Mouse (Mus musculus) bone marrow macrophage, adult 2 months (primary cell): Measurements from ENCODE around the gene Olfr576. TPM values are rescaled to one million over a fixed set of nuclear protein-coding genes. Genes with fewer than 3 reads are reported as not detected.

Source experiments
- H3K27ac ChIP-seq: 2 replicates; pipeline ENCODE4 v1.5.1; 2012; ENCODE audit warnings: low read depth, low read length; ENCODE audit not compliant: insufficient read depth
- H3K4me1 ChIP-seq: 2 replicates; pipeline ENCODE4 v1.6.1; 2012; ENCODE audit warnings: low read length; ENCODE audit not compliant: control insufficient read depth, insufficient read depth
- H3K4me3 ChIP-seq: 2 replicates; pipeline ENCODE4 v1.5.1; 2012; ENCODE audit warnings: mild to moderate bottlenecking, low read length, moderate library complexity; ENCODE audit not compliant: insufficient read depth
- CTCF ChIP-seq: IDR thresholded peaks from 2 replicates; pipeline ENCODE4 v1.5.1; 2012; ENCODE audit warnings: low read depth, mild to moderate bottlenecking, low read length, moderate library complexity
- POLR2A ChIP-seq: IDR thresholded peaks from 2 replicates; pipeline ENCODE4 v1.6.1; 2012; ENCODE audit warnings: mild to moderate bottlenecking, low read depth, low read length, borderline replicate concordance
- polyA plus RNA-seq: library from polyadenylated mRNA; stranded (reverse); fragments of >200 nt; gene quantifications from 2 replicates; pipeline ENCODE4 v1.2.4, GENCODE M21; 2012; ENCODE audit not compliant: missing spikeins, insufficient read depth, insufficient read length

Olfr576 gene
- not detected in 2 replicates for polyA plus RNA-seq

DNA sequence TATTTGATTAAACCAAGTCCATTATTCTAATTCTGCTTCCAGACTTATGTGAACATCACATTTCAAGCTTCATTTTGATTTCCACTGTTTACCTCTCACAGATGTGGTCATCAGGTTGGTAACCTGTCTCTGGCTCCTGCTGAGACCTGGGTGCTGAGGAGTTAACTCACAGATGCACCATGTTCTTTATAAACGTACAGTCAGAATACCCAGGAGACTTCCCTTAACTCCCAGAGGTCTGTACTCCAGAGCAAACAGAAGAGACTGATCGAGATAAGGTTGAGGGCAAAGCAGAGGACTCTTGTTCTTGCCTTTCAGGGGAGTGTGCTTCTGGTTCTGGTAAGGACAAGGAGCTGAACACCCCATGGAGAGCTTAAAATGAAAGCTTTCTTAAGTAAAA lies at the start of gene Olfr576:
Olfr576 (plus strand) TSS at position 301 of the 400 bp plus-strand sequence.
- H3K4me3 ChIP-seq: no peak within 1 kb of the TSS
- no peaks in the 10 kb centered on the region for H3K4me1 ChIP-seq
- H3K27ac ChIP-seq: no peak within 1 kb of the TSS
- TF ChIP-seq CTCF: no peak
- no peak for TF ChIP-seq POLR2A

DNA sequence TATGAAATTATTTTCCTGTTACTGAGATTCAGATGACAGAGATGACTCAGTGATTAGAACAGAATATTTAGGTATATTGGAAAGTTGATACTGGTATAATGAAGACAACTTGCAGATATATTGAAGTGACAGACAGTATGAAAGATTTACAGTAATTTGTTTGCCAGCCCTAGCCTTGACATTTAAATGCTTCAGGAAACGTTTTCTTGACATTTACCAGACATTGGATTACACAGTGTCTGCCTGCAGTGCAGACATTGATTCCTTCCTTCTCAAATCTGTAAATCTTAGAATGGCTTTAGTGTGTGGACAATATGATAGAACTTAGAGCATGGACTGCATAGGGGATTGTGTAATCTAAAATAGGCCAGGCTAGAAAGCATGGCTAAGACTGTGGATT lies 47.2 kb upstream of the Olfr576 start:
- Histone ChIP-seq H3K4me3 (no peak overlapping the region), H3K27ac (no peak overlapping the region), H3K4me1 (no peaks in the 10 kb centered on the region)
- no peak for TF ChIP-seq CTCF
- TF ChIP-seq POLR2A: no peak

DNA sequence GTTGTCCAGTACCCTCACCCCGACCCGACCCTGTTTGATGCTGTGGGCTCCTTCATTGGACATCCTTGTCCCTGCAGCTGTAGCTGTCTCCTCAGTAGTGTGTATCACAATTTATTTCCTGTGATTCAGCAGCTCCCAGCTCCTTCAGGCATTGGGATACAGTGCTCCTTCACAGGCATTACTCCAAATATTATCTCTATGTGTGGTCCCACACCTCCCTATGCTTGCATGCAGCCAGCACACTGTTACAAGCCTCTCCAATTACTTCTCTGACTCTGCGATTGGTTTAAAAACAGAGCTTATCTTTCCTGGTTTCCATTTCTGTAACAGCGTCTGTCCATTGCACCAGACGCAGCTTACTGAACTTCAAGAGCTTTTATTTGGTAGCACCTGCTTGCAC lies 46.1 kb upstream of the Olfr576 start:
- TF ChIP-seq POLR2A: no peak
- no peak for TF ChIP-seq CTCF
- Histone ChIP-seq H3K4me3 (no peak overlapping the region), H3K4me1 (no peaks in the 10 kb centered on the region), H3K27ac (no peak overlapping the region)

DNA sequence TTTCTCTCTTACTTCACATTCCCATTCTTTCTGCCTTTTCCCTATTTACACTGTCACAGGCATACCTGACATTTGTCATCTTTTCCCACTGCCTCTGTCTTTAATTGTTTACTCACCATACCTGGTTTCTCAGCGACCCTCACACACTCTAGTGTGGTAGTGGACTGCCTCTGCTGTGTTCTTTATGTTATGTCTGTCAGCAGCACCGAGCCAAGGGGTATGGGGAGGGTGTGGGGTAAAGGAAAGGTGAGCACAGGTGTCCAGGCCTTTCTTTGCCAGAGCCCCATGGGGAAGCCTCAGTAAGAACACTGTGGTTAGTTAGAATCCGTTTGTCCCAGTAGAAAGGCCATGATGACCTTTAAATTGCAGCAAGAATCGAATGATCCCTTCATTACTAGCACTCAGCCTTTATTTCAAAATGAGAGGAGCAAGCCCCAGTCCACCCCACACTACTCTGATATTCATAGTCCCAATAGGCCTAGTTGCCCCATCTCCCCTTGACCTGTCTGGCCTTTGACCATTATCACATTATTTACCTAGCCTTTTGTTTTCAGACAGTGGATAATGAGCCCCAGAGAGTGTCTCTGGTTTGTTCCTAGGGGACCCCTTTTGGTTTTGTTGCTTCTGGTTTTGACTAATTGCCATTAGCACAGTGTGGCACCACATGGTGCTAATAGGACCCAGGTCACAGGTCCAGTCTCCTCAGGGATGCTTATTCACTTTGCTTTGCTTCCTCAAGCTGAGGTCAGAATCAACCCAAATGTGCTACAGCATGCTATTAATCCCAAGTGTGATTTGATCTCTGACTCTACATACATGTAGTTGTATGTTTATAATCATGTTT lies 45.2 kb upstream of the Olfr576 start, which contains the start of gene Olfr571:
Olfr571 (minus strand) TSS at position 505 of the 844 bp plus-strand sequence.
- no peaks in the 10 kb centered on the region for H3K4me1 ChIP-seq
- no peak within 1 kb of the TSS for H3K27ac ChIP-seq
- no peak within 1 kb of the TSS for H3K4me3 ChIP-seq
- no peak for TF ChIP-seq CTCF
- TF ChIP-seq POLR2A: no peak

DNA sequence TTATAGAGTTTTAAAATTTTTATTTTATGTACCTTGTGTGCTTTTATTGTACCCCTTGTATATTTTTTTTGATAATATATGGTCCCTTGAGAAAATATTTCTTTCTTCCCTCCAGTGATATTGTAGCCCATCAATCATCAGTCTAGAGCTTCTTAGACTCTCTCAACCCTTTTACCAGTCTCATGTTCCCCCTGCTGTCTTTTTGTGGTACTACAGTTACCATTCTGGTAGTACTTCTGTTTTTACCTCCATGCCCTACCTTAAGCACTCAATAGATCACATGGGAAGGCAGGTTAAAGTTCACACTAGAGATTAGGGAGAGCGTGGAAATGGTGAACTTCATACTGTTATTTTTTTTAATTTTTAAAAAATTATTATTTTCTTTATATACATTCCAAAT lies 42.8 kb upstream of the Olfr576 start:
- no peak overlapping the region for H3K4me3 ChIP-seq
- H3K27ac ChIP-seq: no peak overlapping the region
- TF ChIP-seq POLR2A (no peak), CTCF (no peak)
- no peaks in the 10 kb centered on the region for H3K4me1 ChIP-seq

DNA sequence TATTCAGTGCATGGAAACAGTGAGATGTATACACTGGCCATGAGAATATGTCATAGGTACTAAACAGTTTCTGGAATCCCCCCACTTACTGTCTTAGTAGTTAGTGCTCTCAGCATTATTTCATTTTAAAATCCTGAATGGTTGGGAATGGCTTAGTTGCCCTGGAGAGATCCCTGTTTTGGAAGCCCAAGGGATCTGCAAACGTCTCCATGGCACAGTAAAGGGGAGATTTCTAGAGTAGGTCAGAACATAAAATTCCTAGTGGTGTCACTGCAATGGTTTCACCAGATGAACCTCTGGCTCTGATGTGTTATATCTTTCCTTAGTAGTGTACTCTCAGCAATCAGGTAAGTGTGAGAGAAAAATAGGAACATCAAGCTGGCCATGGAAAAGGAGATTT lies 38.4 kb upstream of the Olfr576 start, which contains the start of gene Olfr572:
Olfr572 (plus strand) TSS at position 301 of the 400 bp plus-strand sequence.
- H3K27ac ChIP-seq: no peak within 1 kb of the TSS
- no peaks in the 10 kb centered on the region for H3K4me1 ChIP-seq
- no peak within 1 kb of the TSS for H3K4me3 ChIP-seq
- TF ChIP-seq POLR2A: no peak
- TF ChIP-seq CTCF: no peak

DNA sequence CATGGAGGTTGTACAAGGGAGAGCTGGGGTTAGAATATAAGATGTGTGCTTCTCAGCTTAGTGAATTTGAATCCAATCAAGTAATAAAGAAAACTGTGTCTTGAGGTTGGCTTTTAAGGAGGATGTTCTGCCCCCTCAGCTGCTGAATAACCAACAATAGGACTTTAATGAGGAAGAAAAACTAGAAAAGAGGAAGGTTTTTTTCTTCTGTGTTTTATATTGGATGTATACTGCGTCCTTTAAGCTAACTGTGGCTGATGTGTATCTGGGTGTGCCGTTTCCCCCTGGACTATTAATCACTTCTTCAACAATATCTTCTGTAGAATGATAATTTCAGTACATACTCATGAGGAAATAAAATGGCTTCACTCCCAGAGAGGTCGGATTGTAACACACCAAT lies 35.4 kb upstream of the Olfr576 start:
- H3K4me1 ChIP-seq: no peaks in the 10 kb centered on the region
- no peak overlapping the region for H3K27ac ChIP-seq
- H3K4me3 ChIP-seq: no peak overlapping the region
- TF ChIP-seq CTCF (no peak), POLR2A (no peak)

DNA sequence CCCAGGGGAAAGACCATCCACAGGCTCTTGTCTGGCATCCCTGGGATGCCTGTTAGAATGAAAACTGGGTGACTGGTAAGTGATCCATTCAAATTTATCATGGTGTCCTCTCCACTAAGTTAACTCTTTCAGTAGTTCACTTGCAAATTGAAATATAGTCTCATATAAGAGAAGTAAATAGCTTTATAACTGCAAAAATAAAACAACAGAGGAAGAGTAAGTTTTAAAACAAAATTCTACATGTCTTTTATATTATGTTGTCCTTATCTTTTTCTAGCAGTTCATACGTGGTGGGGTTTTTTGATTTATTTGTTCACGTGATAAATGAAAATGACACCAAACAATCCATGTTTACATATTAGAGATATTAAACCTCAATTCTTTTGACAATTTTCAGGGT lies 20.0 kb upstream of the Olfr576 start, which contains the start of gene Olfr573-ps1:
Olfr573-ps1 (minus strand) TSS at position 101 of the 400 bp plus-strand sequence.
- Histone ChIP-seq H3K27ac (no peak within 1 kb of the TSS), H3K4me1 (no peaks in the 10 kb centered on the region), H3K4me3 (no peak within 1 kb of the TSS)
- TF ChIP-seq CTCF: no peak

DNA sequence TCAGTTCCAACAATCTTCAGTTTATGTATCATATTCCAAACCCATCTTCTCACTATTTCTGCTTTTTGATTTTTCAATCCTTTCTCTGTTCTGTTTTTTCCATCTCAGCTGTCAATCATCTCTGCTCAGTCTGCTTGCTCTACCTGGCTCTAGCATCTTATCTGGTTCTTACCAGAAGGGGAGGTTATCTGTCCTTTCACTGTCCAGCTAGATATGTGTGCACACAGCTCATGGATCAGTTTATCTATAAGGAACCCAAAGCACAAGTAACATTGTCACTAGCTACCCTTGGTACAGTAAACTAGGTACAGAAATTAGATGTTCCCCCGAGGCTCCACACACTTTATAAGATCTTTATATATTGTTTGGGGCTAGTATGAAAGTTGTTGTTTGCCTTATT lies 19.0 kb upstream of the Olfr576 start:
- Histone ChIP-seq H3K27ac (no peak overlapping the region), H3K4me3 (no peak overlapping the region), H3K4me1 (no peaks in the 10 kb centered on the region)
- TF ChIP-seq CTCF (no peak), POLR2A (no peak)

DNA sequence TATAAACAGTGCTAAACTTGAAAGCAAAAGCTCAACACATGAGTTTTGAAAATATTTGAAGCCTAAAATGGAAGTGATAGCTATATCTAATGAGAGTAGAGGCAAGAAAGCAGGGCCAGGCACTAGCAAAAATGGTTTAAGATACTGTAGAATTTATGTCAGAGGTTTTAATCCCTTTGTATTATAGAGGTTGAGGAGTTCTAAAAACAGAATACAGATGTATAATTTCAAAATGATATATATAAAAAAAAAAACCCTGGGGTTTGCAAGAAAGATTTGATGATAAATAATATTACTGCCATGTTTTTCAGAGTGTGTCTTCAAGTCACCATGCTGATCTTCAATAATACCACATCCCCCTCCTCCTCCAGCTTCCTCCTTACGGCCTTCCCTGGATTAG lies 14.3 kb upstream of the Olfr576 start, which contains the start of gene Olfr574:
Olfr574 (plus strand) TSS at position 301 of the 400 bp plus-strand sequence.
- H3K27ac ChIP-seq: no peak within 1 kb of the TSS
- TF ChIP-seq POLR2A: no peak
- no peak for TF ChIP-seq CTCF
- no peaks in the 10 kb centered on the region for H3K4me1 ChIP-seq
- no peak within 1 kb of the TSS for H3K4me3 ChIP-seq

DNA sequence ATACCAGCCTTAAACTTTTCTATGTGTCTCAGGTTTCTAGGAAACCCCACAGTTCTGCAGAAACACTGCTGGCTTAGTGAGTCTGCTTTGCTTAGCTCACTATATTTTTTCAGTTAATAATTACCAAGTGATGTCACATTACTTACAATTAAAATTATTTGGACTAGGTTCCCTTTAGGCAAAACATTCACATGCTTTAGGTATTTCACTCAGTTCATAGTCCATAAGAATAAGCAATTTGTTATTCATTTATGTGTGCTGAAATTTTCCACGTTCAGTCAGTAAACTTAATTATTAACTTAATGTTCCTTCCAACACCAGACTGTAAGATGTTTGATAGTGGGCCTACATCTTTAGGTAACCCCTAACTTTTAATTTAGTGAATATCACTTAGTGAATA lies 11.7 kb upstream of the Olfr576 start:
- H3K4me3 ChIP-seq: no peak overlapping the region
- TF ChIP-seq POLR2A: no peak
- no peak for TF ChIP-seq CTCF
- H3K27ac ChIP-seq: no peak overlapping the region
- H3K4me1 ChIP-seq: no peaks in the 10 kb centered on the region
